Mouse (Mus musculus) c-Kit-negative CD71-positive TER-119-positive erythroid progenitor cells, embryonic 14.5 days (primary cell): Measurements from ENCODE around the gene Vps45.
"Not testable (repeated sequence)": the region's sequence is repeated elsewhere in the genome, so short reads cannot be mapped to it uniquely, and the experiment has no call there.

Source experiments
- DNase-seq: peaks from one replicate; pipeline ENCODE4 v3.0.0-alpha.2; 2013; ENCODE audit warnings: low read depth, low spot score

The Vps45 gene

GRCm38 (mm10) chr3:95997203-95997721, 61.0 kb downstream of the Vps45 start:
- DNase-seq = no peak

GRCm38 (mm10) chr3:95996451-95997073, 61.7 kb downstream of the Vps45 start:
- no peak for DNase-seq

DNA sequence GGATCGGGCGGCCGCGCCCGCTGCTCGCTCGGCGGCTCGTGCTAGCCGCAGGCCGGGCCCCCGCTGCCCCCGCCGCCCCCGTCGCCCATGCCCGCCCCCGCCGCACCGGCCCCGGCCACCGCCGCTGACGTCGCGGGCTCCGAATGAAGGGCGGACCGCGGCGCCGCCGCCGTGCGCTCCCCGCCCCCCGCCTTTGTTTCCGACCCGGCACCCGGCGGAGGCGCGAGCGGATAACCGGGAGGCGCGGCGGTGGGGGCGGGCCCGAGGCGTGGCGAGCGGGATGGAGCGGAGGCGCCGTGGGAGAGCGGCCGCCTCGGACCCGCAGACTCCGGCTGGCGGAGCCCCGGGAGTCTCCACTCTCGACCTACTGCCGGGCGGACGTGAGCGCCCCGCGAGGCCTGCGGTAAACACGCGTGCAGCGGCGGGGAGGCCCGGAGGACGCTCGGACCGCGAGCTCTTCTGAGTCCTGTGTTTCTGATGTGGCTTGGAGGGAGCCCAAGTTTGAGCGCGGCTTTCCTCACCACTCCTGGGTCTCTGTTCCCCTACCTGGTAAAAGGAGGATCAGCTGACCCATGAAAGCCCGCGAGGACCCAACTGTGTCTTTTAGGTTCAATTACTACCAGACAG, 62.4 kb downstream of the Vps45 start, which contains the start of gene Plekho1:
Gene Plekho1, minus strand, starts transcription at position 200 of the 627 bp plus-strand sequence.
- no peak for DNase-seq

- DNase-seq = no peak
Observed at GRCm38 (mm10) chr3:95994975-95995801, 63.1 kb downstream of the Vps45 start.

- no peak for DNase-seq
Observed at GRCm38 (mm10) chr3:95994381-95994846, 63.9 kb downstream of the Vps45 start.

DNA sequence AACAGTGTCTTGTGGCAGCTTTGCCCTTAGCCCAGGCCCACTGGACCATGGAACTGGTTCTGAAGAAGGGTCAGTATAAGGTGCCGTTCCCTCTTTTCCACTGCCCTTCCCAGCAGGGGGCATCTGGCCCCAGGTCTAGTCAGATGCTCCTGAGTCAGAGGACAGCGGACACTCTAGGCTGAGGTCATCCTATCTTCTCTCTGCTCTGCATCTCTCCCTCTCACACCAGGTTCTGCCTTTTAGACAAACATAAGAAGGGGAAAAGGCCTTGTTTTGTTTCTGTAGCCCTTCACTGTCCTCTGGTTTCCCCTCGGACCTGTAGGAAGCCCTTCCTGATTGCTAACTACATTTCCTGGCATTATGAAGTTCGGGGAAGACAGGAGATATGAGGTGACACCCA, 64.4 kb downstream of the Vps45 start:
- no peak for DNase-seq

- no peak for DNase-seq
Observed at GRCm38 (mm10) chr3:95992990-95993603, 65.2 kb downstream of the Vps45 start.

DNA sequence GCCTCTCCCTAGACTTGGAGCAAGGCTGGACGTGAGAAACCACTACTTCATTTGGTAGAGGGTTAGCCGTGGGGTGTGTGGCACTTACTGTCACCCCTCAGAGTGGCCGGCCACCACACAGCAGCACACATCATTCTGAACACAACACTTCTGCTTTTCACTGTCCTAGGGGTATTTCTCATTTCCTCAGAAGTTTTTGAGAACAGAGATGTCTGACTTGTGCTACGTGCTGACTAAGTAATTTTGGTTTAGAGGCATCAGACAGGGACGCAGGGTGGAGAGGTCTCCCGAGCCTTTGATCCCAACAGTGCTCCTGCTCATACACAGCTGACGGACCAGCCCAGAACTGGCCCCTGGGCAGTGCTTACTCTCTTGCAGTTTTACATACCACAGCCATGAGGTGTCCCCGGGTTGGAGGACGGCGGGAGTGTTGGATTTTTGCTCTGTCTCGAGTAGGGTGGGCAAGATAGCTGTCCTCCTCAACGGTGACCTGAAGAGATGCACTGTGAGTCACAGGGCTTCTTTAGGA, 67.8 kb downstream of the Vps45 start:
- no peak for DNase-seq

- no peak for DNase-seq
Observed at GRCm38 (mm10) chr3:95988969-95989368, 69.3 kb downstream of the Vps45 start.

DNA sequence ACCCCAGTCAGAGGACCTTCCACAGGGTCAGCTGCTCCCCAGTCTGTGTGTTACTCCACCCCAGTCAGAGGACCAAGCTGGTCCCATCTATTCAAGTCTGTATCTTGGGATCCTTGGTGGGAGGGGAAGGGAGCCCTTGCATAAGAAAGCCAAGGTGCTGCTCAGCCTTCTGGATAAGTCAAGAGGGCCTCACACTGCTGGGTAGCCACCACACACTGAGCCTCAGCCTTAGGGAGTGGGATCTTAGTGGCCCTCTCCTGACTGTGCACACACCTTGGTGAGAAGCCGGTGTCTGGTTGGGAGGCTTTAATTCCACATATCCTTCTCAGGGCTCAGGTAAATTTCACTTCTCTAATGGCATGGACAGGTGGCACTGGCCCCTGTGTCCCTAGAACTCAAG, 70.1 kb downstream of the Vps45 start:
- DNase-seq = no peak

- DNase-seq = no peak
Observed at GRCm38 (mm10) chr3:95987386-95988110, 70.7 kb downstream of the Vps45 start.

- no peak for DNase-seq
Observed at GRCm38 (mm10) chr3:95986984-95987383, 71.3 kb downstream of the Vps45 start.

- no peak for DNase-seq
Observed at GRCm38 (mm10) chr3:95986001-95986622, 72.2 kb downstream of the Vps45 start.

DNA sequence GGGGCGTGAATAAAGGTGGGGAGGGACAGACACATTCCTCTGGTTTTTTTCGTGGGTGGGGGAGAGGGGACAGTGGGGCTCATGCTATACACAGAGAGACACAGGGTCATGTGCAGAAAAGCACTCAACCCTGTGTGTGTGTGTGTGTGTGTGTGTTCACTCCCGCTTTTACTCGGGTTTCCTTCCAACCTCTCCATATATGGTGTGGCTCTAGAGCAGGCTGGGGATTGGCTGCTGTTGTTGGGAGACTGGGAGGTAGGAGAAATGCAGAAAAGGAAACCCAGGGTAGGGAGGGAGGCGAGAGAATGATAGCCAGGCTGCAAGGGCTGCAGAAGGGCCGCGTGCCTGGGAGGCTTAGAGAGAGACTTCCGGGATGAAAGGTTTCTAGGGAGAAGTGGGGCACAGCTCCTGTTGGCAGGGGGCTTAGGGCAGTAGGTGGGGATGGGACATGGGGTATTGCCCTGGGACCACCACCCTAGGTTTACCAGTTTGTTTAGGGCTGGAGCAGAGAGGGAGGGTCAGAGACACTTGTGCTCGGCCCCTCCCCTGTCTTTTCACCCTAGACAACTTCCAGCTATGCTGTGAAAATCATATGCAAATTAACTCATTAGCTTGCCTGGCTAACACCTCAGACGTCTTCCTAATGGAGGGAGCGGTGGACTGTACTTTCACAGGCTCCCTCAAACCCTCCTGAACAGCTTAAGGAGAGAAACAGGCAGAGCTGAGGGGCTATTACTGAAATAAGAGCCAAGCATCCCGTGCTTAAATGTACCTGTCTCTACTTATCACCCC, 72.9 kb downstream of the Vps45 start:
- DNase-seq = no peak

GRCm38 (mm10) chr3:95982129-95982528, 76.1 kb downstream of the Vps45 start:
- DNase-seq = no peak

- no peak for DNase-seq
Observed at GRCm38 (mm10) chr3:95980276-95980970, 77.8 kb downstream of the Vps45 start.

- DNase-seq = no peak
Observed at GRCm38 (mm10) chr3:95978265-95978664, 80.0 kb downstream of the Vps45 start.

- not testable (repeated sequence) for DNase-seq
Observed at GRCm38 (mm10) chr3:95977587-95977986, 80.7 kb downstream of the Vps45 start.

DNA sequence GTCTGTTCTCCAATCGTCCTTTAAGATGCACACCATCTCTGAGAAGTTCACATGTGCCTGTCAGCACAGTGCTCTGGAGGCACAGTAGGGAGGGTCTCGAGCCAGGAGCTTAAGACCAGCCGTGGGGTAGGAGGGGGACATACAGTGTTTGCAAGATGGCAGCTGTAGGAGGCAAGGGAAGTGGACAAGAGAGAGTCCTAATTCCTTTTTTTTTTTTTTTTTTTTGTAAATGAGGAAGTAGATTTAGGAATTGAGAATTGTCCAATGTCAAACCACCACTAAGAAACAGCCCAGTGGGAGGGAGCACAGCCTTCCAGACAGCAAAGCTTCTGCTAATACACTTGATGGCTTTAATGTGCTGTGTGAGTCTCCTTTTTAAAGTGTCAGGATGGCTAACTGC, 81.2 kb downstream of the Vps45 start:
- DNase-seq = no peak
